Mouse (Mus musculus) MEL (cell line): ENCODE results near the gene Cdc42ep4. TPM values are rescaled to one million over a fixed set of nuclear protein-coding genes. Genes with fewer than 3 reads are reported as not detected.
A peak's percentile ranks its signal among the peaks of the same experiment; 100 is the strongest.

ENCODE experiments used
- DNase-seq: peaks from one replicate; pipeline ENCODE4 v3.0.0; 2011; ENCODE audit warnings: low read depth, low spot score
- H3K27ac ChIP-seq: 2 replicates; pipeline ENCODE4 v1.5.1; 2012; ENCODE audit warnings: low read depth, mild to moderate bottlenecking, control low read depth, low read length, moderate library complexity; ENCODE audit not compliant: control insufficient read depth
- H3K27me3 ChIP-seq, 2 experiments: fragments of 150-350 bp in 1 of 2; sonication (generic) in 1 of 2; 2 replicates each; pipeline ENCODE4 v1.6.1; 2012; ENCODE audit warnings: low read length in 2 of 2, mild to moderate bottlenecking in 2 of 2, improper control_type of control experiment in 1 of 2, moderate library complexity in 1 of 2; ENCODE audit not compliant: insufficient read depth in 2 of 2, control insufficient read depth in 1 of 2
- H3K36me3 ChIP-seq, 2 experiments: 2 replicates each; pipeline ENCODE4 v1.6.1; 2012 to 2014; ENCODE audit warnings: low read length in 2 of 2, improper control_type of control experiment in 1 of 2, inconsistent platforms in 1 of 2, mild to moderate bottlenecking in 1 of 2; ENCODE audit not compliant: insufficient read depth in 2 of 2, control insufficient read depth in 1 of 2
- H3K4me1 ChIP-seq, 2 experiments: fragments of 150-350 bp in 1 of 2; sonication (generic) in 1 of 2; 2 replicates each; pipeline ENCODE4 v1.6.1; 2012; ENCODE audit warnings: low read length in 2 of 2, improper control_type of control experiment in 1 of 2, mild to moderate bottlenecking in 1 of 2; ENCODE audit not compliant: insufficient read depth in 2 of 2, control insufficient read depth in 1 of 2
- H3K4me3 ChIP-seq, 2 experiments: fragments of 150-350 bp in 1 of 2; sonication (generic) in 1 of 2; 2 replicates each; pipeline ENCODE4 v1.5.1; 2012; ENCODE audit warnings: low read depth in 2 of 2, low read length in 2 of 2, mild to moderate bottlenecking in 2 of 2, moderate library complexity in 2 of 2, control low read depth in 1 of 2, improper control_type of control experiment in 1 of 2; ENCODE audit not compliant: control insufficient read depth in 1 of 2, insufficient read depth in 1 of 2
- H3K79me2 ChIP-seq: 2 replicates; pipeline ENCODE4 v1.6.1; 2012; ENCODE audit warnings: mild to moderate bottlenecking, low read length, moderate library complexity; ENCODE audit not compliant: control insufficient read depth, poor library complexity, insufficient read depth
- H3K9ac ChIP-seq: 2 replicates; pipeline ENCODE4 v1.6.1; 2012; ENCODE audit warnings: low read depth, mild to moderate bottlenecking, control low read depth, low read length, moderate library complexity; ENCODE audit not compliant: control insufficient read depth, poor library complexity, severe bottlenecking
- H3K9me3 ChIP-seq: fragments of 150-350 bp; sonication (generic); replicated peaks from 2 replicates; pipeline ENCODE4 v1.6.1; 2012; ENCODE audit warnings: mild to moderate bottlenecking, low read length, improper control_type of control experiment, moderate library complexity; ENCODE audit not compliant: insufficient read depth
- BHLHE40 ChIP-seq: IDR thresholded peaks from 2 replicates; pipeline ENCODE4 v1.6.1; 2012; ENCODE audit warnings: low read depth, mild to moderate bottlenecking, inconsistent platforms, low read length, improper control_type of control experiment, borderline replicate concordance
- E2F4 ChIP-seq: IDR thresholded peaks from 2 replicates; pipeline ENCODE4 v1.6.1; 2011; ENCODE audit warnings: low read depth, low read length, improper control_type of control experiment, borderline replicate concordance
- ELF1 ChIP-seq: IDR thresholded peaks from 2 replicates; pipeline ENCODE4 v1.6.1; 2014; ENCODE audit warnings: low read depth, mild to moderate bottlenecking, inconsistent platforms, low read length, improper control_type of control experiment, moderate library complexity
- EP300 ChIP-seq, 2 experiments: IDR thresholded peaks; 2 replicates each; pipeline ENCODE4 v1.6.1; 2011; ENCODE audit warnings: improper control_type of control experiment in 2 of 2, low read length in 2 of 2, low read depth in 1 of 2, mild to moderate bottlenecking in 1 of 2
- ETS1 ChIP-seq: IDR thresholded peaks from 2 replicates; pipeline ENCODE4 v1.6.1; 2012; ENCODE audit warnings: low read depth, mild to moderate bottlenecking, inconsistent platforms, low read length, improper control_type of control experiment, moderate library complexity
- GABPA ChIP-seq: IDR thresholded peaks from 2 replicates; pipeline ENCODE4 v1.6.1; 2012; ENCODE audit warnings: low read depth, mild to moderate bottlenecking, inconsistent platforms, low read length, improper control_type of control experiment, moderate library complexity
- GATA1 ChIP-seq: IDR thresholded peaks from 2 replicates; pipeline ENCODE4 v1.6.1; 2011; ENCODE audit warnings: low read depth, low read length, improper control_type of control experiment
- HCFC1 ChIP-seq: IDR thresholded peaks from 2 replicates; pipeline ENCODE4 v1.6.1; 2012; ENCODE audit warnings: low read depth, mild to moderate bottlenecking, inconsistent platforms, low read length, improper control_type of control experiment, moderate library complexity
- JUND ChIP-seq: IDR thresholded peaks from 2 replicates; pipeline ENCODE4 v1.6.1; 2011; ENCODE audit warnings: low read depth, mild to moderate bottlenecking, improper control_type of control experiment, low read length
- MAFK ChIP-seq: IDR thresholded peaks from 2 replicates; pipeline ENCODE4 v1.6.1; 2011; ENCODE audit warnings: low read depth, mild to moderate bottlenecking, low read length, improper control_type of control experiment, borderline replicate concordance
- MEF2A ChIP-seq: IDR thresholded peaks from 2 replicates; pipeline ENCODE4 v1.6.1; 2014; ENCODE audit warnings: low read depth, mild to moderate bottlenecking, inconsistent platforms, low read length, improper control_type of control experiment; ENCODE audit not compliant: poor library complexity, insufficient replicate concordance, severe bottlenecking; ENCODE audit errors: extremely low read depth
- MXI1 ChIP-seq: IDR thresholded peaks from 2 replicates; pipeline ENCODE4 v1.6.1; 2011; ENCODE audit warnings: mild to moderate bottlenecking, low read depth, low read length, improper control_type of control experiment
- POLR2A ChIP-seq, 2 experiments: IDR thresholded peaks; 2 replicates each; pipeline ENCODE4 v1.6.1; 2011 to 2012; ENCODE audit warnings: low read length in 2 of 2, mild to moderate bottlenecking in 2 of 2, control low read depth in 1 of 2, improper control_type of control experiment in 1 of 2, low read depth in 1 of 2, moderate library complexity in 1 of 2; ENCODE audit not compliant: control insufficient read depth in 1 of 2, insufficient read depth in 1 of 2, poor library complexity in 1 of 2
- RCOR1 ChIP-seq: IDR thresholded peaks from 2 replicates; pipeline ENCODE4 v1.6.1; 2012; ENCODE audit warnings: low read depth, mild to moderate bottlenecking, inconsistent platforms, low read length, improper control_type of control experiment
- SIN3A ChIP-seq: IDR thresholded peaks from 2 replicates; pipeline ENCODE4 v1.6.1; 2012; ENCODE audit warnings: low read length, improper control_type of control experiment, inconsistent platforms
- TAL1 ChIP-seq: IDR thresholded peaks from 2 replicates; pipeline ENCODE4 v1.6.1; 2012; ENCODE audit warnings: mild to moderate bottlenecking, inconsistent platforms, low read length, moderate library complexity, mixed read lengths
- TBP ChIP-seq: IDR thresholded peaks from 2 replicates; pipeline ENCODE4 v1.8.0; 2011; ENCODE audit warnings: low read depth, low read length, improper control_type of control experiment
- TCF12 ChIP-seq: IDR thresholded peaks from 2 replicates; pipeline ENCODE4 v1.6.1; 2014; ENCODE audit warnings: low read depth, mild to moderate bottlenecking, inconsistent platforms, low read length, improper control_type of control experiment, moderate library complexity
- UBTF ChIP-seq: IDR thresholded peaks from 2 replicates; pipeline ENCODE4 v1.6.1; 2012; ENCODE audit warnings: low read depth, mild to moderate bottlenecking, inconsistent platforms, low read length, improper control_type of control experiment, moderate library complexity, borderline replicate concordance; ENCODE audit not compliant: insufficient read depth
- USF1 ChIP-seq: IDR thresholded peaks from 2 replicates; pipeline ENCODE4 v1.6.1; 2014; ENCODE audit warnings: low read depth, mild to moderate bottlenecking, inconsistent platforms, low read length, improper control_type of control experiment, moderate library complexity
- ZNF384 ChIP-seq: IDR thresholded peaks from 2 replicates; pipeline ENCODE4 v1.6.1; 2012; ENCODE audit warnings: low read depth, mild to moderate bottlenecking, inconsistent platforms, low read length, improper control_type of control experiment
- polyA plus RNA-seq, 2 experiments: library from polyadenylated mRNA; stranded (reverse) in 1 of 2; unstranded in 1 of 2; fragments of >175 nt in 1 of 2; fragments of >200 nt in 1 of 2; gene quantifications; 2 replicates each; pipeline versions ENCODE4 v1.2.1 to v1.2.4; 2012; ENCODE audit warnings: low replicate concordance in 2 of 2, low read depth in 1 of 2; ENCODE audit not compliant: insufficient read length in 2 of 2, insufficient read depth in 1 of 2, missing spikeins in 1 of 2
- total RNA-seq: library from RNA; depleted of rRNA; stranded (reverse); fragments of 300-350 nt; gene quantifications from 2 replicates; pipeline ENCODE4 v1.2.3, GENCODE M21; 2012

Gene Cdc42ep4
- total and polyA plus RNA-seq, 3 experiments: 27.7 to 39.0 TPM; not detected in 1

DNA sequence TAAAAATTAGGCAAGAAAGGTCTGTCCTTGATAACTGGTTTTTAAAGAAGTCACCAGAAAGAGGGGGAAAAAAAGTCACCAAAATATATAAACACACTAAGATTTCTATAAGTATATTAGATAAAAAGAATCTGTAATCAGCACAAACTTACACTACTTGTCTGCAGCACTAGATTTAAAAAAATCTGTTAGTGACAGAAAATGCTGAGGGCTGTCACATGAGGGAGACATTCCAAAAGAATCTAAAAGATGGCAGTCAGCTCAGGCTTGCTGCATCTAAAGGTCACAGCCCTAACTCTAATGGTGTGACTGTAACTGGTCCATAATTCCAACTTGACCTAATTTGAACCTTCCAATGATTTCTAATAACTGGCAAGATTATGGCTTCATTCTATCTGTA lies 69.7 kb downstream of the Cdc42ep4 start:
- Histone ChIP-seq H3K9ac (no peak overlapping the region; the same call in 1 of the 2 replicates), H3K27me3 (no peaks in the 10 kb centered on the region), H3K79me2 (peaks cover 84% of the 10 kb centered on the region), H3K4me3 (peak overlapping the region in 1 of 2 experiments; percentile 70; a peak in 2 of 4 replicates), H3K36me3 (peaks cover 3 to 41% of the 10 kb centered on the region in 2 experiments), H3K27ac (0 out of 2 replicates have a peak overlapping the region, but pooled peaks have one; percentile 25), H3K4me1 (peaks cover 21 to 23% of the 10 kb centered on the region in 2 experiments), H3K9me3 (no peaks in the 10 kb centered on the region)
- peak; percentile 41 for DNase-seq
- TF ChIP-seq SIN3A (peak; percentile 41), GATA1 (0 out of 2 replicates have a peak, but pooled peaks have one; percentile 7), RCOR1 (peak; percentile 58; the same call in 1 of the 2 replicates), ELF1 (no peak), POLR2A (IDR thresholded peaks at IDR 0.05; ENCODE audit: control insufficient read depth in 1 of 2, insufficient read depth in 1 of 2, low read depth in 1 of 2, low read length in 2 of 2, poor library complexity in 1 of 2) (no peak), USF1 (peak; percentile 43; the same call in 1 of the 2 replicates), ZNF384 (0 out of 2 replicates have a peak, but pooled peaks have one; percentile 13), GABPA (no peak), BHLHE40 (no peak), MXI1 (peak; percentile 58; the same call in 1 of the 2 replicates)
- TF ChIP-seq, all 39 proteins: peak for 6

DNA sequence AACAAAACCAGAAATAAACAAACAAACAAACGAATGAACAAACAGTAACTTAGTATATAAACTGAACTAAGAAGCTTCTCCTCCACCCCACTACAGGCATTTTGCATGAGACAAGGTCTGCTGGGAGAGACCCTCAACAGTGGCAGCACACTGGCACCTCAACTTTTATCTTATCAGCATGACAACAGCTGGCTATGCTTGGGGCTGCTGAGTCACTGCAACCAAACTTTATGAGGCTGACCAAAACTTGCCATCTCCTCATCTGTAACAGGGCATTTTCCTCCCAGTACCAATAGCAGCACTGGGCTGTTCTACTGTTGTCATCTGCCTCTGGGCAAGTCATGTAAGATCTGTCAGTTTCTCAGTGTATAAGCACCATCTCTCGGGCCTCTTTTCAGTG lies 70.7 kb downstream of the Cdc42ep4 start:
- no peaks in the 10 kb centered on the region for H3K9me3 ChIP-seq
- peaks cover 11 to 34% of the 10 kb centered on the region in 2 experiments for H3K36me3 ChIP-seq
- 0 out of 4 replicates have a peak overlapping the region, but pooled peaks of 1 of the 2 experiments have one; percentile 6 for H3K4me3 ChIP-seq
- H3K4me1 ChIP-seq: peaks cover 21 to 23% of the 10 kb centered on the region in 2 experiments
- no peak overlapping the region for H3K9ac ChIP-seq
- H3K79me2 ChIP-seq: peaks cover 82% of the 10 kb centered on the region
- DNase-seq: peak; percentile 79
- TF ChIP-seq MXI1 (no peak), TBP (0 out of 2 replicates have a peak, but pooled peaks have one; percentile 15), JUND (0 out of 2 replicates have a peak, but pooled peaks have one; percentile 20), TCF12 (peak; percentile 84), UBTF (no peak), HCFC1 (peak; percentile 32; the same call in 1 of the 2 replicates), TAL1 (peak; percentile 95), GABPA (peak; percentile 77; the same call in 1 of the 2 replicates), ETS1 (peak; percentile 97), RCOR1 (peak; percentile 19; the same call in 1 of the 2 replicates), E2F4 (no peak), SIN3A (peak; percentile 78), MAFK (peak; percentile 66; the same call in 1 of the 2 replicates), MEF2A (no peak), BHLHE40 (0 out of 2 replicates have a peak, but pooled peaks have one; percentile 23), ELF1 (no peak), GATA1 (peak; percentile 95), EP300 (IDR thresholded peaks at IDR 0.05; ENCODE audit: low read depth in 1 of 2, low read length in 2 of 2) (peak; percentile 80 to 82)
- H3K27ac ChIP-seq: peak overlapping the region; percentile 38
- no peaks in the 10 kb centered on the region for H3K27me3 ChIP-seq
